Mouse (Mus musculus): Measurements from ENCODE around the gene Ctnnbip1. TPM values are rescaled to one million over a fixed set of nuclear protein-coding genes. Genes with fewer than 3 reads are reported as not detected.

Ctnnbip1 gene
- polyA plus RNA-seq, 1 experiment from 2014 or later: 103 TPM

- no peaks in the 10 kb centered on the region for H3K27me3 ChIP-seq (replicated peaks)
- no peak for ATAC-seq (ENCODE audit: low FRiP score)
Measured at GRCm38 (mm10) chr4:149597641-149598208, 79.7 kb downstream of the Ctnnbip1 start.

DNA sequence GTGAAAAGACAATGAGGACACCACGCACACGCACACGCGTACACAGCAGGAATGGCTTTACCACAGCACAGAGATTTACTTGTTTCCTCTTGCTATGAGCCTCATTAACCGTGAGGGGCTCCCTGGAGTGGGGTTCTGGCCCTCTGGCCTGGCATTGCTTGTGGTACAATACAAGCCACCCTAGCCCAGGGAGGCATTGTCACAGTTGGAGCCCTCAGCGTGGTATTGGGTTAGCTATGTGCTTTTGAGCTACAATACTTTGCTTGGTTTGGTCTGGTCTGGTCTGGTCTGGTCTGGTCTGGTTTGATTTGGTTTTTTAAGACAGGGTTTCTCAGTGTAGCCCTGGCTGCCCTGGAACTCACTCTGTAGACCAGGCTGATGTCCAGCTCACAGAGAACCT is 81.5 kb downstream of the Ctnnbip1 start:
- H3K4me2 ChIP-seq: no peak overlapping the region
- no peak overlapping the region for H3K4me3 ChIP-seq (replicated peaks)
- H3K36me3 ChIP-seq: no peaks in the 10 kb centered on the region
- no peaks in the 10 kb centered on the region for H3K27me3 ChIP-seq (replicated peaks)
- 81% methylated on average over 6 of the region's 6 CpGs for WGBS
- H3K9ac ChIP-seq (replicated peaks): no peak overlapping the region
- ATAC-seq (ENCODE audit: low FRiP score): no peak
- H3K9me3 ChIP-seq (replicated peaks): no peaks in the 10 kb centered on the region
- H3K4me1 ChIP-seq: peaks cover 28% of the 10 kb centered on the region
- no peak overlapping the region for H3K27ac ChIP-seq (replicated peaks)

More at GRCm38 (mm10) chr4:149597641-149598208, 79.7 kb downstream of the Ctnnbip1 start:
- Histone ChIP-seq H3K27ac (replicated peaks) (no peak overlapping the region), H3K36me3 (no peaks in the 10 kb centered on the region), H3K4me1 (peaks cover 26% of the 10 kb centered on the region), H3K4me3 (replicated peaks) (no peak overlapping the region), H3K9me3 (replicated peaks) (no peaks in the 10 kb centered on the region), H3K9ac (replicated peaks) (no peak overlapping the region), H3K4me2 (no peak overlapping the region)
- WGBS: 80% methylated on average over 12 of the region's 12 CpGs

DNA sequence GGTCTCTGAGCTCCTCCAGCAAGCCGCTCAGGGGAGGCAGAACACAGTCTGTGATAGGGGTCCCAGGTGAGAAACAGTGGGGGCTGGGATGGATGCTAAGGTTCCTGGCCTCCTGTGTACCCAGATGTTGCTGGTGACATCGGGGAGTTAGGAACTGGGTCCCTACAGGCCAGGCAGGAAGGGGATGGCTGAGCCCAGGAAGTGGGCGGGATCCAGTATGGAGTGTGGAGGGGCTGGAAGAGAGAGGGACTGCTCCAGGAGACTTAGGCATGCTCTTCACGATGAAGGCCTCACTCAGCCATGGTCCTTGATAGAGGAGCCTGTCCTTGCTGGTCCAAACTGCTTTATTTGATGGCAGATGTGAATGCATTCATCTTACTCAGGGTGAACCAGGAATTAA is 82.1 kb downstream of the Ctnnbip1 start:
- H3K27me3 ChIP-seq (replicated peaks): no peaks in the 10 kb centered on the region
- 86% methylated on average over 4 of the region's 4 CpGs for WGBS
- no peak overlapping the region for H3K4me3 ChIP-seq (replicated peaks)
- peaks cover 28% of the 10 kb centered on the region for H3K4me1 ChIP-seq
- ATAC-seq (ENCODE audit: low FRiP score): no peak
- no peak overlapping the region for H3K9ac ChIP-seq (replicated peaks)
- no peaks in the 10 kb centered on the region for H3K9me3 ChIP-seq (replicated peaks)
- H3K4me2 ChIP-seq: no peak overlapping the region
- H3K36me3 ChIP-seq: no peaks in the 10 kb centered on the region
- no peak overlapping the region for H3K27ac ChIP-seq (replicated peaks)

DNA sequence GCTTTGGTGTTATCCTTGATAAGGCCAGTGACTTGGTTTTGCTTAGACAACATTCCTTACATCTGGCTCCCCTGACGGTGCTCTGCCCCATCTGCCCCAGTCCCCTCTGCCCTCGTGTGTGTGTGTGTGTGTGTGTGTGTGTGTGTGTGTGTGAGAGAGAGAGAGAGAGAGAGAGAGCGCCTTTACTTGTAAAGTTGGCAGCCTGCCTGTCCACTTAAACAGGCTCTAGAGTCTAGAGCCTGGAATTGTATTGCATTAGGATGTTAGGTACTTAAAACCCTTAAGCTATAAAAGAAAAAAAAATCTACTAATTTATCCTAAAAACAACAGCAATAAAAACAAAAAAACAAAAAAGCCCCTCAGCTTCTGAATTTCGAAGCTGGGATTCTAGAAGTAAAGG is 83.4 kb downstream of the Ctnnbip1 start:
- Histone ChIP-seq H3K36me3 (no peaks in the 10 kb centered on the region), H3K4me1 (peaks cover 40% of the 10 kb centered on the region), H3K4me2 (0 out of 2 replicates have a peak overlapping the region, but pooled peaks have one; percentile 5), H3K27ac (replicated peaks) (peak overlapping the region; percentile 48; the same call in 1 of the 2 replicates), H3K9me3 (replicated peaks) (no peaks in the 10 kb centered on the region), H3K9ac (replicated peaks) (no peak overlapping the region), H3K27me3 (replicated peaks) (no peaks in the 10 kb centered on the region), H3K4me3 (replicated peaks) (no peak overlapping the region)
- 33% methylated on average over 4 of the region's 4 CpGs for WGBS
- no peak for ATAC-seq (ENCODE audit: low FRiP score)

DNA sequence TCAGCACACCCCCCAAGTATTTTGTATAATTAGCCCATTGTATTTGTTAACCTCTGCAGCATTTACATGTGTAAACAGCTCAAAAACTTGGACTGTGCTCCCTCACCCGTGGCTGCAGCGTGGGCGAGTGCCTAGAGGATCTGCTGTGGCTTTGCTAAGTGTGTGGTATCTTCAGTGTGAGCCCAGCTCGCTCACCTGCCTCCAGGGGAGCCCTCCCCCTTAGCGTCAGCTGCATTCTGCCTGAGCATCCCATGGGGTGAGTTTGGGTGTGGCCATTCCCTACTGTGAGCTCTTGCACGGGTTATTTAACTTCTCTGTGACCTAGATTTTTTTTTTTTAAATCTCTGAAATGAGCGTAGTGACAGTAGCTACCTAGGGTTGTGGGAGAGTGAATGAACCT is 84.2 kb downstream of the Ctnnbip1 start:
- ATAC-seq (ENCODE audit: low FRiP score): no peak
- H3K27me3 ChIP-seq (replicated peaks): no peaks in the 10 kb centered on the region
- peaks cover 48% of the 10 kb centered on the region for H3K4me1 ChIP-seq
- no peak overlapping the region for H3K4me2 ChIP-seq
- no peak overlapping the region for H3K4me3 ChIP-seq (replicated peaks)
- H3K36me3 ChIP-seq: no peaks in the 10 kb centered on the region
- no peak overlapping the region for H3K9ac ChIP-seq (replicated peaks)
- H3K9me3 ChIP-seq (replicated peaks): no peaks in the 10 kb centered on the region
- 37% methylated on average over 7 of the region's 7 CpGs for WGBS
- no peak overlapping the region for H3K27ac ChIP-seq (replicated peaks)

- H3K27me3 ChIP-seq (replicated peaks): no peaks in the 10 kb centered on the region
- H3K9me3 ChIP-seq (replicated peaks): no peaks in the 10 kb centered on the region
- no peak overlapping the region for H3K27ac ChIP-seq (replicated peaks)
- H3K4me3 ChIP-seq (replicated peaks): no peak overlapping the region
- H3K4me2 ChIP-seq: no peak overlapping the region
- no peak for ATAC-seq (ENCODE audit: low FRiP score)
- H3K9ac ChIP-seq (replicated peaks): no peak overlapping the region
- H3K4me1 ChIP-seq: peaks cover 60% of the 10 kb centered on the region
- no peaks in the 10 kb centered on the region for H3K36me3 ChIP-seq
- 61% methylated on average over 1 of the region's 1 CpGs for WGBS
Measured at GRCm38 (mm10) chr4:149603860-149604259, 85.8 kb downstream of the Ctnnbip1 start.

DNA sequence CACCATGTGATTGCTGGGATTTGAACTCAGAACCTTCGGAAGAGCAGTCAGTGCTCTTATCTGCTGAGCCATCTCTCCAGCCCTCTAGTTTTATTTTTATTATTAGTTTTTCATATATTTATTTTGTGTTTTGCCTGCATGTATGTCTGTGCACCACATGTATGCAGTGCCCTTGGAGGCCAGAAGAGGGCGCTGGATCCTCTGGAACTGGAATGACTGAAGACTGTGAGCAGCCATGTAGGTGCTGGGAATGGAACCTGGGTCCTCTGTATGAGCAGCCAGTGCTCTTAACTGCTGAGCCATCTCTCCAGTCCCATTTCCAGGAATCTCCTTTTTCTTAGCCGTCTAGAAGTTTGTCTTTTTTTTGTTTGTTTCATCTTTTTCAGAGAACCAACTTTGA is 86.5 kb downstream of the Ctnnbip1 start:
- no peaks in the 10 kb centered on the region for H3K27me3 ChIP-seq (replicated peaks)
- no peaks in the 10 kb centered on the region for H3K36me3 ChIP-seq
- WGBS: 84% methylated on average over 3 of the region's 3 CpGs
- no peaks in the 10 kb centered on the region for H3K9me3 ChIP-seq (replicated peaks)
- ATAC-seq (ENCODE audit: low FRiP score): no peak
- no peak overlapping the region for H3K4me3 ChIP-seq (replicated peaks)
- no peak overlapping the region for H3K9ac ChIP-seq (replicated peaks)
- H3K4me2 ChIP-seq: no peak overlapping the region
- no peak overlapping the region for H3K27ac ChIP-seq (replicated peaks)
- H3K4me1 ChIP-seq: peaks cover 67% of the 10 kb centered on the region

DNA sequence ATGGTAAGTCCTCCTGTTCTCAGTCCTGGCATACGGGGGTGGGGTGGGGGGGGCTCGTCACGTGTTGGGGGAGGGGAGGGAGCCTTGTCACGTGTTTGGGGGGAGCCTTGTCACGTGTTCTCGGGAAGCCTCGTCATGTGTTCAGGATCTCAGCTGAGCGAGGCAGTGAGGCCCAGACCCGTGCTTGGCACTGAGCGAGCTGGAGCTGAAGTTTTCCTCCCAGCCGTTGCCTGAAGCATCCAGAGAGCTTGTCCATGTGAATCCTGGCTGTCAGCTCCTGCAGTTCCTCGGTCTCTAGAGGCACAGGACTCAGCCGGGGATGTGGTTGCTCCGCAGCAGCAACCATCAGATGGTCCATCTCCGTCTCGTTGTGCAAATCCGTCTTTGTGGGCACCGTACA is 88.0 kb downstream of the Ctnnbip1 start:
- 64% methylated on average over 18 of the region's 18 CpGs for WGBS
- H3K4me1 ChIP-seq: peaks cover 57% of the 10 kb centered on the region
- no peaks in the 10 kb centered on the region for H3K27me3 ChIP-seq (replicated peaks)
- H3K36me3 ChIP-seq: no peaks in the 10 kb centered on the region
- no peak overlapping the region for H3K4me2 ChIP-seq
- ATAC-seq (ENCODE audit: low FRiP score): peak; percentile 19; the same call in 1 of the 2 replicates
- no peak overlapping the region for H3K4me3 ChIP-seq (replicated peaks)
- no peak overlapping the region for H3K9ac ChIP-seq (replicated peaks)
- H3K9me3 ChIP-seq (replicated peaks): no peaks in the 10 kb centered on the region
- H3K27ac ChIP-seq (replicated peaks): peak overlapping the region; percentile 66

GRCm38 (mm10) chr4:149606766-149607358 is 88.8 kb downstream of the Ctnnbip1 start:
- no peak overlapping the region for H3K4me3 ChIP-seq (replicated peaks)
- 0 out of 2 replicates have a peak overlapping the region, but pooled peaks have one; percentile 18 for H3K27ac ChIP-seq (replicated peaks)
- peaks cover 56% of the 10 kb centered on the region for H3K4me1 ChIP-seq
- H3K4me2 ChIP-seq: no peak overlapping the region
- H3K27me3 ChIP-seq (replicated peaks): no peaks in the 10 kb centered on the region
- H3K36me3 ChIP-seq: no peaks in the 10 kb centered on the region
- no peaks in the 10 kb centered on the region for H3K9me3 ChIP-seq (replicated peaks)
- no peak overlapping the region for H3K9ac ChIP-seq (replicated peaks)
- no peak for ATAC-seq (ENCODE audit: low FRiP score)
- WGBS: 33% methylated on average over 15 of the region's 15 CpGs

DNA sequence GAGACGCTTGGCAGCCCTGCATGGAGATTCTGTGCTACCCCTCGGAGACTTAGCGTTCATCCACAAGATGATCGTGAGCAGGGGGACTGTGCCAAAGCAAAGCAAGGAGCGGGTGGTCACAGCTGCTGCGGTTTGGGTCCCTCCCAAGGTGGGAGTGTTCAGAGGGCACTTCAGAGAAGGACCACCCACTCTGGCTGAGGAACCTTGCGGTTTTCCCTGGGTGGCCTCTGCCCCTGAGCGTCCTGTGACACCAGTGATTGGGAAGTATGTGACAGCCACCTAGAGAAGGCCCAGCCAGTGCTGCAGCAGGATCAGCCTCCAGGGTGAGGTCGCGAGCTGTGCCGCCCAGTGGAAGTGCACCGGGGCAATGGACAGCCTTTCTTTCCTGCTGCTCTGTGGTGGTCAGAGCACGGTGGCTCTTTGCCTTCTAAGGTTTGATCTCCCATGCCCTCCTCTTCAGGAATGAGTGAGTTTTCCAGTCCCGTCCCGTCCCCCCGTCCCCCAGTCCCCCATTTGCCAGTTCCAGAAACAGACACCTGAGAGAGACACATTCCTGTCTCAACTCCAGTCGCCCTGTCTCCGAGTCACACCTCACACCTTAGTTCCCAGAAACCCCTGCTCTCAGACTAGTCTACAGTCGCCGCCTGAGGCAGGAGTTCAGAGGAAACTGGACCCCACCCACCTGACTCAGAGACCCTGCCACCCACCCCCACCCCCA is 89.7 kb downstream of the Ctnnbip1 start:
- Histone ChIP-seq H3K4me1 (peaks cover 51% of the 10 kb centered on the region), H3K27me3 (replicated peaks) (no peaks in the 10 kb centered on the region), H3K9me3 (replicated peaks) (no peaks in the 10 kb centered on the region), H3K9ac (replicated peaks) (no peak overlapping the region), H3K4me3 (replicated peaks) (no peak overlapping the region), H3K36me3 (no peaks in the 10 kb centered on the region), H3K4me2 (no peak overlapping the region), H3K27ac (replicated peaks) (0 out of 2 replicates have a peak overlapping the region, but pooled peaks have one; percentile 18)
- peak; percentile 16; the same call in 1 of the 2 replicates for ATAC-seq (ENCODE audit: low FRiP score)
- 57% methylated on average over 20 of the region's 20 CpGs for WGBS

DNA sequence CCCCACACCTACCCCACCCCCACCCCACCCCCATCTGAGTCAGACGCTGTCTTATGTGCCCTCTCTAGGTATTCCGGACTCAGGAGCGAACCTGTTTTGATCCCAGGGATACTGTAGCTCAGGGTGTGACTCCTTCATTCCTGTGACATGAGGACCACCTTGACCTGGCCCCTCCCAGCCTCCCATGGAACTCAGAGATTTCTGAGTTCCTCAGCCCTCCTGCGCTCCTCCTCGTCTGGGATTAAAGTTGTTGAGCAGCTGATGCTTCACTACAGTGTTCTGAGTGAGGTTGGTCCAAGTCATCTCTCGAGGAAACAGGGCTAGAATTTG is 90.2 kb downstream of the Ctnnbip1 start:
- WGBS: 92% methylated on average over 6 of the region's 6 CpGs

More for the DNA sequence above, 90.2 kb downstream of the Ctnnbip1 start:
- no peak overlapping the region for H3K9ac ChIP-seq (replicated peaks)
- ATAC-seq (ENCODE audit: low FRiP score): no peak
- H3K27me3 ChIP-seq (replicated peaks): no peaks in the 10 kb centered on the region
- H3K4me3 ChIP-seq (replicated peaks): no peak overlapping the region
- no peaks in the 10 kb centered on the region for H3K9me3 ChIP-seq (replicated peaks)
- H3K4me1 ChIP-seq: peaks cover 49% of the 10 kb centered on the region
- H3K36me3 ChIP-seq: no peaks in the 10 kb centered on the region
- H3K27ac ChIP-seq (replicated peaks): no peak overlapping the region
- H3K4me2 ChIP-seq: no peak overlapping the region

Measured in neural tube, embryonic 15.5 days (tissue).